Mouse (Mus musculus) myocyte (in vitro differentiated cells): ENCODE data around the gene Ppdpf. TPM values are rescaled to one million over a fixed set of nuclear protein-coding genes. Genes with fewer than 3 reads are reported as not detected.

Experiments
- H3K27me3 ChIP-seq: one replicate; pipeline ENCODE4 v1.6.1; 2011; ENCODE audit not compliant: control insufficient read depth, insufficient read depth, insufficient read length
- H3K36me3 ChIP-seq: one replicate; pipeline ENCODE4 v1.6.1; 2011; ENCODE audit not compliant: control insufficient read depth, insufficient read depth
- H3K4me2 ChIP-seq: one replicate; pipeline ENCODE4 v1.6.1; 2011; ENCODE audit warnings: low read depth, control low read depth
- H3K4me3 ChIP-seq: one replicate; pipeline ENCODE4 v1.5.1; 2011; ENCODE audit warnings: mild to moderate bottlenecking, control low read depth, moderate library complexity
- H3K79me2 ChIP-seq: one replicate; pipeline ENCODE4 v1.6.1; 2011; ENCODE audit not compliant: control insufficient read depth, insufficient read depth
- H3ac ChIP-seq: one replicate; pipeline ENCODE4 v1.6.1; 2011; ENCODE audit not compliant: control insufficient read depth, insufficient read length
- CEBPB ChIP-seq: IDR thresholded peaks from 2 replicates; pipeline ENCODE4 v1.6.1; 2011; ENCODE audit warnings: mild to moderate bottlenecking, moderate library complexity; ENCODE audit not compliant: poor library complexity, insufficient read depth, severe bottlenecking
- E2F4 ChIP-seq: IDR thresholded peaks from one replicate; pipeline ENCODE4 v1.6.1; 2011; ENCODE audit warnings: mild to moderate bottlenecking, control low read depth, moderate library complexity; ENCODE audit not compliant: insufficient read depth
- MAX ChIP-seq: IDR thresholded peaks from one replicate; pipeline ENCODE4 v1.6.1; 2011; ENCODE audit warnings: low read depth, mild to moderate bottlenecking, control low read depth
- MYOD1 ChIP-seq, 3 experiments: IDR thresholded peaks; one replicate each; pipeline ENCODE4 v1.6.1; 2011; ENCODE audit warnings: control low read depth in 2 of 3, low read depth in 2 of 3, mild to moderate bottlenecking in 2 of 3, moderate library complexity in 1 of 3; ENCODE audit not compliant: insufficient read length in 2 of 3, control insufficient read depth in 1 of 3
- MYOG ChIP-seq, 3 experiments: IDR thresholded peaks; one replicate each; pipeline ENCODE4 v1.6.1; 2011; ENCODE audit warnings: control low read depth in 2 of 3, low read depth in 2 of 3, mild to moderate bottlenecking in 2 of 3; ENCODE audit not compliant: insufficient read length in 2 of 3, control insufficient read depth in 1 of 3, insufficient read depth in 1 of 3
- POLR2A ChIP-seq: IDR thresholded peaks from one replicate; pipeline ENCODE4 v1.6.1; 2011; ENCODE audit warnings: low read depth, mild to moderate bottlenecking, control low read depth, moderate library complexity; ENCODE audit not compliant: insufficient read length
- POLR2AphosphoS2 ChIP-seq: IDR thresholded peaks from one replicate; pipeline ENCODE4 v1.6.1; 2011; ENCODE audit warnings: low read depth, control low read depth; ENCODE audit not compliant: insufficient read length
- REST ChIP-seq: IDR thresholded peaks from one replicate; pipeline ENCODE4 v1.6.1; 2011; ENCODE audit warnings: mild to moderate bottlenecking, control low read depth, moderate library complexity; ENCODE audit not compliant: insufficient read depth, insufficient read length
- SRF ChIP-seq: IDR thresholded peaks from one replicate; pipeline ENCODE4 v1.6.1; 2011; ENCODE audit warnings: low read depth; ENCODE audit not compliant: control insufficient read depth, insufficient read length
- TCF12 ChIP-seq: IDR thresholded peaks from one replicate; pipeline ENCODE4 v1.6.1; 2011; ENCODE audit warnings: mild to moderate bottlenecking, control low read depth; ENCODE audit not compliant: poor library complexity, insufficient read depth, severe bottlenecking
- TCF3 ChIP-seq: IDR thresholded peaks from one replicate; pipeline ENCODE4 v1.6.1; 2011; ENCODE audit warnings: low read depth, control low read depth; ENCODE audit not compliant: insufficient read length
- USF1 ChIP-seq: IDR thresholded peaks from one replicate; pipeline ENCODE4 v1.6.1; 2011; ENCODE audit warnings: low read depth, mild to moderate bottlenecking, control low read depth, moderate library complexity
- polyA plus RNA-seq: library from polyadenylated mRNA; unstranded; fragments of >200 nt; fragmentation: generic; extraction: Trizol; gene quantifications from one replicate; pipeline ENCODE4 v1.2.1, GENCODE M21; 2012; ENCODE audit warnings: missing spikeins

The Ppdpf gene
- polyA plus RNA-seq, 1 experiment: 43.4 TPM

DNA sequence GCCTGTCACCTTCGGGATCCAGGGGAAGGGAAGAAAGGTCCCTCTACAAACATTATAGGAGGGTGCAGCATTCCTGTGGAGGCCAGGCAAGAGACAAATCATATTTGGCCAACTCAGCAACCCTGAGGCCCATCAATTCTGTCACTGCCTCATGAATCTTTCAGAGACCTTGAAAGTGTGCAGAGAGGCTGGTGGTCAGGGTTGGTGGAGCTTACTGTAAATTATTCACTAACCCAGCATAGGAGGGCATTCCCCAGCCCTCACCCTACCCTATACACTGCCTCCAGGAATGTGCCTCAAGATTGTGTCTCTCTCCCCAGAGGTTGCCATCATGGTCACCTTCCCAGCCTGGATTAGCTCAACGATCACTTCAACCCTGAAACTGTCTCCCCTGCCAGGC, 42.4 kb upstream of the Ppdpf start:
- no peak overlapping the region for H3K4me2 ChIP-seq
- H3K4me3 ChIP-seq: no peak overlapping the region
- peaks cover 35% of the 10 kb centered on the region for H3K27me3 ChIP-seq
- TF ChIP-seq TCF3 (no peak), E2F4 (no peak), MYOG (IDR thresholded peaks at IDR 0.05; ENCODE audit: control insufficient read depth in 1 of 3, insufficient read depth in 1 of 3, insufficient read length in 2 of 3, low read depth in 2 of 3) (no peak), SRF (no peak), MYOD1 (IDR thresholded peaks at IDR 0.05; ENCODE audit: control insufficient read depth in 1 of 3, insufficient read length in 2 of 3, low read depth in 2 of 3) (no peak), MAX (no peak), POLR2AphosphoS2 (no peak), CEBPB (no peak), POLR2A (no peak), REST (no peak), USF1 (no peak), TCF12 (no peak)
- H3K79me2 ChIP-seq: no peaks in the 10 kb centered on the region
- no peaks in the 10 kb centered on the region for H3K36me3 ChIP-seq
- H3ac ChIP-seq: no peak overlapping the region

DNA sequence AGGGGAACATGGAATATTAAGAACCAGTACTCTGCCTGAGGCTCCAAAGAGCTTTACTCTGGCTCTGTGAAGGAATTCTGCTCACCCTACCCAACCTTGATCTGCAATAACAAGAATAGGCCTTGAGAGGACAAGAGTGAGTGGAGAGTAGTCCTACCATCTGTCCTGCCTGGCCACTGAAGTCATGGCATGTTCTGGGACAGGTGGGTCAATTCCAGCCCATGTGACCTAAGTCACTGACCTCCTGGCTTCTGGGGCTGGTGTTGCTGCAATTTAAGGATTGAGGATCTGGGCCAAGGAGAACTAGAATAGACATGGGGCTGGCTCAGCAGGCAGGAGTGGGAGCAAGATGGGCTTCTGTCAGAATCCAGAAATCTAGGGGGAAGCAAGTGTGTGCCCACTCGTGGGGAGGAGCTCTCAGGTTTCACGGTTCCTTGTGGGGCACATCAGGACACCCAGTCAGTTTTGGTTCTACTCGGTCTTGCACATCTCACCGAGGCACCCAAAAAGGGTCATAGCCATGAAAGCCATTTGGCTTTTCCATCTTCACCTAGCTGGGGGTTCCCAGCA, 40.0 kb upstream of the Ppdpf start:
- Histone ChIP-seq H3ac (no peak overlapping the region), H3K4me2 (no peak overlapping the region), H3K79me2 (no peaks in the 10 kb centered on the region), H3K4me3 (no peak overlapping the region), H3K36me3 (no peaks in the 10 kb centered on the region), H3K27me3 (peaks cover 42% of the 10 kb centered on the region)
- no peak for TF ChIP-seq TCF3
- TF ChIP-seq MYOG (IDR thresholded peaks at IDR 0.05; ENCODE audit: control insufficient read depth in 1 of 3, insufficient read depth in 1 of 3, insufficient read length in 2 of 3, low read depth in 2 of 3): no peak
- no peak for TF ChIP-seq CEBPB
- no peak for TF ChIP-seq MAX
- no peak for TF ChIP-seq POLR2AphosphoS2
- TF ChIP-seq TCF12: no peak
- no peak for TF ChIP-seq USF1
- no peak for TF ChIP-seq POLR2A
- no peak for TF ChIP-seq REST
- no peak for TF ChIP-seq SRF
- no peak for TF ChIP-seq E2F4
- no peak for TF ChIP-seq MYOD1 (IDR thresholded peaks at IDR 0.05; ENCODE audit: control insufficient read depth in 1 of 3, insufficient read length in 2 of 3, low read depth in 2 of 3)

DNA sequence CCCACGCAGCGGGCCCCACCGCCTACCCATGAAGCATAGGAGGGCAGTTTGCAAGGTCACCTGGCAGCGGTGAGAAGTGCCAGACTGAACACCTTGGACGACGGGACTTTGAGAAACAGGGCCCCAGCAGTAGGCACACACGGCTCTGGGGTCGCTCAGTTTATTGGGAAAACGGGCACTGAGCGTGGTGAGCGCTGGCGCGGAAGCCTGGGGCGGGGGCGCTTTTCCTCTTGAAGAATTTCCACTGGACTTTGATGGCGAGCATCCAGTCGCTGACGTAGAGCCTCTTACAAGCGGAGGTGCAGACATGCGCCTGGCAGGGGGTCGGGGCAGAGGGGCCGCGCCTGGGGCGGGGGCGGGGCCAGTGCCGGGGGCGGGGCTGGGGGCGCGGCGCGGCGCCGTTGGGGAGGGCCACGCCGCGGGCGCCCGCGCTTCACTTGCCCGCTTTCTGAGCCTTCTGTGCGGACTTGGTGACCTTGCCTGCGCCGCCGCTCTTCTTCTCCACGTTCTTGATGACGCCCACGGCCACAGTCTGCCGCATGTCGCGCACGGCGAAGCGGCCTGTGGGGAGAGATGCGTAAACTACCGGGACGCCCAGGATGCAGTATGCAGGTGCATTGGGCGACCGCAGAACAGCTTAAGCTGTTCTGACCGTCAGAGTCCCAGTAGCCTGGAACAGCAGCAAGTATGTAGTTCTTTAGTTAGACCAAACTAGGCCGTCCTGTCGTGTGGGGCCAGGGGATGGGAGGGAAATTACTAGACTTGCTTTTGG, 39.3 kb upstream of the Ppdpf start:
- TF ChIP-seq MYOD1 (IDR thresholded peaks at IDR 0.05; ENCODE audit: control insufficient read depth in 1 of 3, insufficient read length in 2 of 3, low read depth in 2 of 3) (no peak), REST (no peak), TCF3 (no peak), POLR2A (no peak), TCF12 (no peak), E2F4 (no peak), CEBPB (no peak), SRF (no peak), POLR2AphosphoS2 (no peak)
- no peak overlapping the region for H3ac ChIP-seq
- H3K4me2 ChIP-seq: peak overlapping the region; percentile 6
- H3K4me3 ChIP-seq: no peak overlapping the region
- H3K79me2 ChIP-seq: no peaks in the 10 kb centered on the region
- H3K27me3 ChIP-seq: peaks cover 46% of the 10 kb centered on the region
- no peaks in the 10 kb centered on the region for H3K36me3 ChIP-seq

DNA sequence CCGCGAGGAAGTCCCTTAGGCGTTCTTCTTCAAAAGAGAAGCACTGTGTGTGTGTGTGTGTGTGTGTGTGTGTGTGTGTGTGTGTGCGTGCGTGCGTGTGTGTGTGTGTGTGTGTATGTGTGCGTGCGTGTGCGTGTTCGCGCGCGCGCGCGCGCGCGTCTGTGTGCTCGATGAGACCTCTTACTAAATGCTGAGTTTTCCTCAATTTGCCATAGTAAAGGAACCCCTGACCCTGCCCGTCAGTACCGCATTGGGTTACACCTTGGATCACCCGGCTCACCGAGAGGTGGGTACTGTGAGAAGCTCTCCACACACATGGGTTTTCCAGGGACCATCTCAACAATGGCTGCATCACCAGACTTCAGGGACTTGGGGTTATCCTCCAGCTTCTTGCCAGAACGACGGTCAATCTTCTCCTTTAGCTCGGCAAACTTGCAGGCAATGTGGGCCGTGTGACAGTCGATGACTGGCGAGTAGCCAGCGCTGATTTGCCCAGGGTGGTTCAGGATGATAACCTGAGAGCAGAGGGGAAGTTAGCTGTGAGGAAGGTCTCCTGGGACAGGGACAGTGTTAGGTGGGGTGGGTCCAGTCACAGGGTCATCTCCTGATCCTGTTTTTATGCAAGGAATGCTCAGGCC, 38.6 kb upstream of the Ppdpf start:
- Histone ChIP-seq H3K79me2 (no peaks in the 10 kb centered on the region), H3ac (no peak overlapping the region), H3K4me3 (no peak overlapping the region), H3K27me3 (peaks cover 53% of the 10 kb centered on the region), H3K4me2 (peak overlapping the region; percentile 6), H3K36me3 (no peaks in the 10 kb centered on the region)
- TF ChIP-seq MYOG (IDR thresholded peaks at IDR 0.05; ENCODE audit: control insufficient read depth in 1 of 3, insufficient read depth in 1 of 3, insufficient read length in 2 of 3, low read depth in 2 of 3): no peak
- TF ChIP-seq REST: no peak
- no peak for TF ChIP-seq SRF
- no peak for TF ChIP-seq USF1
- no peak for TF ChIP-seq MAX
- TF ChIP-seq CEBPB: no peak
- no peak for TF ChIP-seq TCF3
- no peak for TF ChIP-seq E2F4
- no peak for TF ChIP-seq POLR2A
- no peak for TF ChIP-seq MYOD1 (IDR thresholded peaks at IDR 0.05; ENCODE audit: control insufficient read depth in 1 of 3, insufficient read length in 2 of 3, low read depth in 2 of 3)
- TF ChIP-seq POLR2AphosphoS2: no peak
- no peak for TF ChIP-seq TCF12
